Mouse (Mus musculus) lung, adult 2 months (tissue): Measurements from ENCODE around the gene Polr2a.

Experiments
- CTCF ChIP-seq: fragments of 200-500 bp; IDR thresholded peaks from 2 replicates; pipeline ENCODE4 v1.5.1; 2011; ENCODE audit warnings: mild to moderate bottlenecking, low read length, control low read depth; ENCODE audit not compliant: insufficient read depth
- POLR2A ChIP-seq: fragments of 200-500 bp; IDR thresholded peaks from 2 replicates; pipeline ENCODE4 v1.6.1; 2011; ENCODE audit warnings: low read depth, mild to moderate bottlenecking, control low read depth, low read length, borderline replicate concordance; ENCODE audit errors: extremely low read depth

DNA sequence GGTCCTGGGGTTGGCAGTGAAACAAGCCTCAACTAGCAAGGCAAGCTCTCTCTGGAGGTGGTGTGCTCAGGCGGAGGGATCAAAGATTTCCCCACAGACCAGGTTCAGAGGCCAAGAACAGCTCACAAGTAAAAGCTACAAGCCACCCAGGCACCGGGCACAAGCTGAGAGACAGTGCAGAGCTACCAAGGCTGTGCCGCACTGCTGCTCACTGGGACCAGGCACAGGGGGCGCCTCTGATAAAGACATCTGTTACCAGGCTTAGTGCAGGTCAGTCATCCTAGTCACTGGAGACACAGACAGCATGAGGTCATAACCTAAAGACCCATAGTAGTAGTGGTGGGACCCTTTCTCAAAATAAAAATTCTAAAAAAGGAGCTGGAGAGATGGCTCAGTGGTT is 41.5 kb downstream of the Polr2a start:
- no peak for TF ChIP-seq CTCF
- no peak for TF ChIP-seq POLR2A
